Mouse (Mus musculus): Measurements from ENCODE around the gene Olfr223. TPM values are rescaled to one million over a fixed set of nuclear protein-coding genes. Genes with fewer than 3 reads are reported as not detected.
"Not testable (repeated sequence)": the region's sequence is repeated elsewhere in the genome, so short reads cannot be mapped to it uniquely, and the experiment has no call there.

Olfr223 gene
- not detected for total RNA-seq (2021)
- long read RNA-seq, experiment 1: 0 reads
- long read RNA-seq, experiment 2: 0 reads

DNA sequence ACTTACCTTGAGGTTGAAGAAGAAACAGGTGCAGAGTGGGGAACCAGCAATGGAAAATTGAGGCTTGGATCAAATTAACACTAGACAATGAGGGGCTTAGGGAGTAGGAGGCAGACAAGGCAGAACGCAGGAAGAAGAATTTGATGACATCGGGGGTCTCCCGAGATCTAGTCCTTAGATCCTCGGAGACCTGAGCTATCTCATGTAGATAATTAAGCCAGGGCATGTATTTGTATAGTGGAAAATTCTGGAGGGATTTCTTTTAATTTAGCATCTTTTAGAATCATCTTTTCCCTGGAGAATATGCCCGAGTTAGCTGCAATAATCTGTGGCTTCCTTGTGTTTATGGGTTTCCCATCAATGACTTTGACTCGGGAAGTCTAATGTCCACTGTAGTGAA, at the start of gene Olfr223:
Gene Olfr223 (minus strand): TSS at position 101 of the 400 bp plus-strand sequence.
- DNase-seq (ENCODE audit: low spot score): no peak

DNA sequence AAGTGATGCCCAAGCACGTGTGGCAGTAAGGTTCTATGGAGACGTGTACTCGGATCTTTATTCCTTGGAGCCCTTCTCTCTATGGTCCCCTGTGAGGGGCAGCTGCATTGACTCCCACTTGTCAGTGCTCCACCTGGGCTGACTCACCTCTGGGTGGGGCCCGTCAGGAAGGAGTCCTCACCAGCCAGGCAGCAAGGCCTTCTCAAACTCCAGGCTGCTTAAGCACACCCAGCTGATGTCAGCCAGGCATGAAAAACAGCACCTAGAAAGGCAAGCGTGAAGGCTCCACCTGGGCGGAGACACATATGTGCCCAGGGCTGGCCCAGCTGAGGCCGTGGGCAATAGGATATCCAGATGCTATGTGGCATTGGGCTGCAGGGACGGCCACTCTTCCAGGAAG, 49.3 kb upstream of the Olfr223 start:
- DNase-seq (ENCODE audit: low spot score): no peak

DNA sequence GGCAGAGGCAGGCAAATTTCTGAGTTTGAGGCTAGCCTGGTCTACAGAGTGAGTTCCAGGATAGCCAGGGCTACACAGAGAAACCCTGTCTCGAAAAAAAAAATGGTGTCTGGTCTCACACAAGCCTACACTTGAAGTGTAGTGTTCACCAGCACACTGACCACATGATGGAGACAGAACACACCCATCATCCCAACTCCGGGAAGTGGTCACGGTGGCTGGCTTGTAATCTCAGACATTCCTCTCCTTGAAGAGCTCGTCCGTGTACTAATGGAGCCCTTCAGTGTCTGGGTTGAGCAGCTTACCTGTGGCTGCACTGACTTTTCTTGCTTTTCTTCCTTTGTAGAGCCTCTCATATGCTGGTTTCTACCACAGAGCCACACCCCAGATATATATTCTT, 48.1 kb upstream of the Olfr223 start:
- DNase-seq (ENCODE audit: low spot score): no peak

DNA sequence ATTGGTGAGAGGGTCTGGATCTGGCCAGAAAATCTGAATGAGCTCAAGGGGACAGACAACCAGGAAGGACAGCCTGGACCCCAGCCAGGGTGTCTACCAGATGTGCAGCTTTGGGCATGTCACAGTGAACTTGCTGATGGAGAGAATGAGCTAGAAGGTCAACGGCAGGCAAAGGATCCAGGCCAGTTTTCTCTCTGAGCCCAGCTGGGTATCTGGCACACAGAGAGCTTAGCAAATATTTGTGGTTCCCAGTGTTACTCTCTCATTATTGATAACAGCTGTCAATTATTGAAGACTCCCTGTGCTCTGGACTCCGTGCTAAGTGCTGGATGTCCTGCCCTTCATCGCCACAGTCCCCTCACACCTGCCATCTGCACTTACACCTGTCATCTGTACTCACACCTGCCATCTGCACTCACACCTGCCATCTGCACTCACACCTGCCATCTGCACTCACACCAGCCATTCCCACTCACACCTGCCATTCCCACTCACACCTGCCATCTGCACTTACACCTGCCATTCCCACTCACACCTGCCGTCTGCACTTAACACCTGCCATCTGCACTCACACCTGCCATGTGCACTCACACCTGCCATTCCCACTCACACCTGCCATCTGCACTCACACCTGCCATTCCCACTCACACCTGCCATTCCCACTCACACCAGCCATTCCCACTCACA, 47.0 kb upstream of the Olfr223 start:
- no peak for DNase-seq (ENCODE audit: low spot score)

DNA sequence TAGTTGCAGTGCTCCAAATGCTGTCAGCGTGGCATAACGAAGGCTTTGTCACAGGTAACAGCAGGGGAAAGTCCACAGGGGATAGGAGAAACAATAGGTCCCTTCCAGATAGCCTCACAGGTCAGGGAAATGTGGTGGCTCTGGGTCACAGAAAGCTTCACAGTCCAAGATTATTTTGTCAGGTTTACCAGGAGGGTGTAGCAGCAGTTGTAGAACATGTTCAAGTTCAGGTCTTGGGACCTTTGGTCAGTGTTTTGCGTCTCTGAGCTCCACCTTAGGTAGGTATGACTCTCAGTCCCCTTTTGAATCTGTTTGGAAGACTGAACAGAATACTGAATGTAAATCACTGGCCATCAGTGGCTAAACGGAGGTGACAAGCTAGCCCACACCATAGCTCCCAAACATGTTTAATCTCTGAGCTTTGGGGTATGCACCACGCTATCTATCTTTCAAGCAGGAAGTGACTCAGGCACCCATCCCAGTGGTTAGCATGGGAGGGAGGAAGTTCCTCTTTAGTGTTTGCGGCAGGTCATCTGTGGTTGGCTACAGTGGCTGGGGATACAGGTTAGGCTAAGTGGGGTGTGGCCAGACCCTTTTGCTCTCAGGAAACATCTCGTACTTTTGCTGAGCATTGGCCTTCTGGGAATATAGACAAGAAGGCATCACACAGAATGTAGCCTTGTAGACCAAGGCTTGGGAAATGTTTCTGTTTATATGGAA, 43.8 kb upstream of the Olfr223 start:
- no peak for DNase-seq (ENCODE audit: low spot score)

DNA sequence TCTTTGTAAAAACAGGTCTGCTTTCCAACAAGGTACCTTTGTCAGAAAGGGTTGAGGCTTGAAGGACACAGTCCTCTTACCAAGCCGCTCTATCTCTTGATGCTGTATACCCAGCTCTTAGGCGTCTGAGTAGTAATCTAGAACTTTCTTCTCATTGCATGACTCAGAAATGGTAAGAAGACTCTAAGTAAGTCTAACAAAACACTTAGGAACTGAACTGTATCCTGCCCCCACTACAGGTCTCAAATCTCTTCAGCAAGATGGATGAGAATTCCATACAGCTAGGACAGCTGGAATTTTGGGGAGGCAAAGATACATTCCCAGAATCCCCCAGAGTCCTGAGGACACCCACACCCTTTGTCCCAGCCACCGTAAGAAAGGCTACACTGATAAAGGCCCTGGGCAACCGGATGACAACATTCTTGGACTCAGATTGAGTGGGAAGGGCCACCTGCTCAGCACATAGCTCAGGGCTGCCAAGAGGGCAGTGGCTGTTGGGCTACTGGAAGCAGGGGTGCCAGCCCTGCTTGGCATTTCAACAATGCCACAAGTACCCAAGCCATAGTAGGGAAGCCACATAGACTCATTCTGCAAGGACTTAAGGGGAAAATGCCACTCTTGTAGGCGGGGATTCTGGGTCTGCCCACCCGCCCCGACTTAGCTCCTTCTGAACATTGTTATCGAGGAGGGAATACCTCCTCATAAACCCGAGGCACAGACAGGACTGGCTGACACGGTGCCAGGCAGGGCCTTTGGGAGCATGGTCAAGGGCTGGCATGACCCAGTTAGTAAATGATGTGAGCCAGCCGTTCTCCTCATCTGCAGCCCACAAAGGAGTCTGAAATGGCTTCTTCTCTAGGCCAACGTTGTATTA, 43.0 kb upstream of the Olfr223 start:
- DNase-seq (ENCODE audit: low spot score): no peak

DNA sequence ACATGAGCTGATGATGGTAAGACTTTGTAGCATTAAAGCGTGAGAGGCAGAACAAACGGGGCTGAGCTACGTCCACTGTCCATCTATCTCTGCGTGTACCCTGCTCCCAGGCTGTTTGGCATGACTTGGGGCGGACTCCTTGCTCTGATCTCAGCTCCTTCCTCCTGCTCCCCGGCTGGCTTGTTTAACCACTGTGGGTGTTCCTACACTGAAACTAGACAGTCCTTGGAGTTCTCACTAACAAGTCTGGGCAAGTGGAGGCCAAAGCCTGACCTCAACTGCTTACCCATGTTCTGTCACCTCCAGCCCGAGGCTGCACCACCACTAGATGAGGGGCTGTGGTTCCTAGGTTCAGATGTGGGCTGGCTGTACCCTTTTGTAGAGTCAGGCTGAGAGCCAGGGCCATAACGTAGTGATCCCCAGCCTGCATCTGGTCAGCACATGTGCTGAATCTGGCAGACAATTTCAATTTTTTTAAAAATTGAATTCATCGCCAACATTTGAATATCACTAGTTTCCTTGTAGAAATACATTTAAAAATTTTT, 42.2 kb upstream of the Olfr223 start:
- DNase-seq (ENCODE audit: low spot score): peak; percentile 7

DNA sequence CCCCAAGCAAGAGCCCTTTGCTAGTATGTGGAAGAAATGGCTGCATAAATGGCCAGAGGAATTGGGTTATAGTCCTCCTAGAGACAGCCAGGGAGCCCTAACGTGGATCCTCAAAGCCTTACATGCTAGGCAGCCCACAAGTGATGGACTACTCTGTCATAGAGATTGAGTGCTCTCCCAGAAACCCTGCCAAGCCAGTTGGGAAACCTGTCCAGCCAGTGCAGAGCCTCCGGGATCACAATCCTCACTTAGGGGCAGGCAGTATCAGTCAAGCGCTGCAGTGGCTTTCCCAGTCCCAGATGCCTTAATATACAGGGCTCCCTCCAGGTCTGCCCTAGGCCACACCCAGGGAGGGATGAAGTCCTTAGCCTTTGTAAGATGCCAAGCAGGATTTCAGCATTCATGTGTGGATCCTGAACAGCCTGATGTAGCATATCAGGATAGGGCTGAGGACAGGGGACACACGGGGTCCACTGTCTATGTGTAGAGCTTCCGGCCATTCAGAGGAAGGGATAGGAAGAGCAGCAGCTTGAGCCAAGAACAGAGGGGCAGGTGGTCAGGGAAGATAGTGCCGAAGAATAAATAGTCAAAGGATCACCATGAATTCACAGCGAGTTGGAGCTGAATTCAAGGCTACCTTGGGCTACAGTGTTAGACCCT, 41.0 kb upstream of the Olfr223 start:
- DNase-seq (ENCODE audit: low spot score): no peak

DNA sequence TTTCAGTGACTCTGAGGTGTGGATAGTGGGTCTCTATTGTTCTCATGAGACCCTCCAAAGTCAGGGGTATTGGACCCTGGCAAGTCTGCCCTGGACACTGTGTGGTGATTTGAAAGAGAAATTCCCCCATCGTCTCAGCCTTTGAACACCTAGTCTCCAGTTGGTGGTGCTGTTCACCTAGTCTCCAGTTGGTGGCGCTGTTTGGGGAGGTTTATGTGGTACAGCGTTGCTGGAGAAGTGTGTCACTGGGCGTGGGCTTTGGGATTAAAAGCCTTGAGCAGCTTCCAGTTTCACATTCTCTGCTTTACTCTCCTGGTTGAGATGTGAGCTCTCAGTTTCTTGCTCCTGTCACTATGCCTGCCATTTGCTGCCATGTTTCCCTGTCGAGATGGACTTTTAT, 39.9 kb upstream of the Olfr223 start:
- DNase-seq (ENCODE audit: low spot score): peak; percentile 61

DNA sequence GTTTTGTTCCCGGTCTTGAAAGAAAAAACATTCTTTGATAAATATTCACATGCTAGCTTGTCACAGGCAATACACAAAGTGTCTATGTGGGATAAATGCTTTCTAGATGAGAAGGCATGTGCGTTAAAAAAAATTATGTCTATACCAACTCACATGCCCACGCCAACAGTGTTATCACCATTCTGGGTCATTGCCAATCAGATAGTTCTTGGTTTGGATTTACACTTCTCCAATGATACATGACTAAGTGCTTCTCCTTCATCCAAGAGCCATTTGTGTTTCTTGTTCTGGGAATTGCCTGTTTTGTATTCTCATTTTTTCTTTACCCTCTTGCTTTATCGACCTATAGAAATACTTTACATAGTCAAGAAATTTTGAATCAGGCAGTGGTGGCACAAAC, 38.9 kb upstream of the Olfr223 start:
- DNase-seq (ENCODE audit: low spot score): no peak

DNA sequence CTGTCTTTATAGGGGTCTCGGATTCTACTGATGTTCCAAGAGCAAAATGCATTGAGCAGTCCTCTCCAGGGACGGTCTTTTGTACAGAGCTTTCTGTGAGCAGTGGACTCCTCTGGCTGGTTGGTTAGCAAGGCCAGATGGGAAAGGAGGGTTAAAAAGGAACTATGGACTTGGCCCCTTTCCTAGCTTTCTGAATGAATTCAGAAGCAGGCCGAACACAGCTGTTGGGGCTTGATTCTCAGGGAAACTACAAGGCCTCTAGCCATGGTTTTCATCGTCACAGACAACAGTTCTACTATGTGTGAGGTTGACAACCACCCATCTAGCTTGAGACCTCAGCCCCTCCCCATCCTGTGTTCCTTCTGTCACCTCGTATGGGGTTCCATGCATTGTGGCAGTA, 36.8 kb upstream of the Olfr223 start:
- no peak for DNase-seq (ENCODE audit: low spot score)

DNA sequence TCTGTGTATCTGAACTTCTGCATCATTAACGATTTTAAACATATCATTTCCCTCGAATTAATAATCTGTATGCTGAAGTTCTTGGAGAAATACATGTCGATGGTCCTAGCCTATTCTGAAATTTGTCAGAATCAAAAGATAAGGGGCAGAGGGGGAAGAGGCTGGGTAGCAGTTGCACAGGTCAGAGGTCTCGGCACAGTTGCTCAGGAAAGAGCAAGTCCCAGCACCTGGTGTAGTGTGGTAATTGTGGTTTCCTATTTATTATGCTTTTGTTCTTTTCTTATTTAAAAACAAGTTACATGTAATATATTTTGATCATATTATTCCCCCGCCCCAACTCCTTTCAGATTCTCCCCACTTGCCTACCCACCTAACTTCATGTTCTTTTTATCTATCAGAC, 35.1 kb upstream of the Olfr223 start:
- no peak for DNase-seq (ENCODE audit: low spot score)

DNA sequence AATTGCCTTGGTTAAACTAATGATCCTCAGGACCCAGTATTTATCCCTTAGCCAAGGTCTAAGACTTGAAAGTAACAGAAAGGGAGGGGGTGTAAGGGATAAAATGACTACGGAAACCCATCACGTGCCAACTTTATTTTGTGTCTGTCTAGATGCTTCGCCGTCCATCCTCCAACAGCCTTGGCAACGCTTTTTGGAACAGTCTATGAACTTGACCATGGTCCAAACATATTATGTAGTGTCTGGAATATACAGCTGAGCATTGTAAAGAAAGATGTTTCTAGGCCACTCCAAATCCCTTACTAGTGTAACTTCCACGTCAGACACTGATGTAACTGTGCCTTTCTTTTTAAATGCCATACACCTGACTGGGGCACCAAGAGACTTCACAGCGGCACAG, 33.1 kb upstream of the Olfr223 start:
- no peak for DNase-seq (ENCODE audit: low spot score)

DNA sequence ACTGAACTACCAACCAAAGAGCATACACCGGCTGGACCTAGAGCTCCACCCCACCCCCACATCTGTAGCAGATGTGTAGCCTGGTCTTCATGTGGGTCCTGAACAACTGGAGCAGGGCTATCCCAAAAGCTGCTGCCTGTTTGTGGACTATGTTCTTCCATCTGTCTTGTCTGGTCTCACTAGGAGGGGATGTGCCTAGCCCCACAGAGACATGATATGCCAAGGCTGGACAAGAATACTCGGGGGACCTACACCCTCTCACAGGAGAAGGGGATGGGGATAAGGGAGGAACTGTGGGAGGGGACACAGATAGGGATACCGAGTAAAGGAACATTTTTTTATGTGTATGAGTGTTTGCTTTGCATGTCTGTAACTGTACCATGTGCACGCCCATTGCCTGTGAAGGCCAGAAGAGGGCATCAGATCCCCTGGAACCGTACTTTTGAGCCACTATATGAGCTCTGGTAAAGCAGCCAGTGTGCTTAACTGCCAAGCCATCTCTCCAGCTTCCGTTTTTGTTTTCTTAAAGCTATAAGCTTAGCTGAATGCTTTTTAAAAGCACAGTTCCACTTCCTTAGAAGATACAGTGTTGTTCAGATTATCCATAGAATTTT, 31.0 kb upstream of the Olfr223 start:
- peak; percentile 48 for DNase-seq (ENCODE audit: low spot score)

DNA sequence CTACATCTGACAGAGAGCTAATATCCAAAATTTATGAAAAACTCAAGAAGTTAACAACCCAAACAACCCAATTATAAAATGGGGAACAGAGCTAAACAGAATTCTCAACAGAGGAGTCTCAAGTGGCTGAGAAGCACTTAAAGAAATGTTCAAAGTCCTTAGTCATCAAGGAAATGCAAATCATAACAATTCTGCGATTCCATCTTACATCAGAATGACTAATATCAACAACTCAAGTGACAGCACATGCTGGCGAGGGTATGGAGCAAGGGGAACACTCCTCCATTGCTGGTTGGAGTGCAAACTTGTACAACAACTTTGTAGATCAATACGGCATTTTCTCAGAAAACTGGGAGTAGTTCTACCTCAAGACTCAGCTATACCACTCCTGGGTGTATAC, 29.1 kb upstream of the Olfr223 start:
- no peak for DNase-seq (ENCODE audit: low spot score)

DNA sequence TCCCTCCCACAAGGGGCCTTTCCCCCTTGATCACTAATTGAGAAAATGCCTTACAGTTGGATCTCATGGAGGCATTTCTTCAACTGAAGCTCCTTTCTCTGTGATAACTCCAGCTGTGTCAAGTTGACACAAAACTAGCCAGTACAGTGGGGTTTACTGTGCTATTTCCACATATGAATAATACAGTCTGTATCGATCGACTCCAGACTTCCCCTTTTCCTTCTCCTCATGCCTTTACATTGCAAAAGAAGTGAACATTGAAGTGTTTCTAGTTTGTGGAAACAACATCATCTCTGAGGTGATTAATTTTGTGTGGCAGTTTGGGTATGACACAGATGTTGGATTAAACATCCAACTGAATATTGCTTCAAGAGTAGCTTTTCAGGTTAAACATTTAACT, 23.9 kb upstream of the Olfr223 start:
- DNase-seq (ENCODE audit: low spot score): not testable (repeated sequence)

DNA sequence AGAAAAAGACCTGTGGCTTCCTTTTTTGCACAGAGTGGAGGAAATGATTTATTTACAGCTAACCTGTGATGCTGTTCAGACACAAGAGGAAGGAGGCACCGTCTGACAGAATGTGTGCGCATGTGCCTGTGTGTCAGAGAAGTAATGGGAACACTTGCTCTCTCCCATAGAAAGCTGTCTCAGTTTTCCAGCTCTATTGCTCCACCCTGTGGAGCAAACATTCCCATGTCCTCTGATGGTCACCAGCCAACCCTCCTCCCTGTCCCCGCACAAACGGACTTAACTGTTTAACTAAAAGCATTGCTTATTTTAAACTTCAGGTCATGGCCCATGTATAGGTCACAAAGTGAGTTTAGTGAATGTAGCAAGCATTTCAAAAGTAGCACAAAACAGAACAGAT, 21.0 kb upstream of the Olfr223 start:
- DNase-seq (ENCODE audit: low spot score): peak; percentile 30

DNA sequence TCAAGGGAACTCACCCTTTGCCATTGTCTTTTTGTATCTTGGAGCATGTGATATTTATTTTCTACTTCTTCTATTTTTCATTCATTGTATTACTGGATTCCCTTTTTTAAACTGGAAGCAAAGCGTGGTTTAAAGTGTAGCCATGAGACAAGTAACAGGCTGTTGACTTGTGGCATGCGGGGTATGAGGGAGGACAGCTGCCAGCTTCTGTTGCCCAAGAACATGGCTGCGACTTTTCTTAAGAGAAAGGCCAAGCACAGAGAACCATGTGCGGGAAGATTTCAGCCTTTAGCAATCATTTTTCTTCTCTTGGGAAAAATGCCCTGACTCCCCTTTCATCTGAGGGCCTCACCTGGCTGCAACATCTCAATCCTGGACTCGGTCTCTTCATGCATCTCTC, 18.6 kb upstream of the Olfr223 start:
- no peak for DNase-seq (ENCODE audit: low spot score)

DNA sequence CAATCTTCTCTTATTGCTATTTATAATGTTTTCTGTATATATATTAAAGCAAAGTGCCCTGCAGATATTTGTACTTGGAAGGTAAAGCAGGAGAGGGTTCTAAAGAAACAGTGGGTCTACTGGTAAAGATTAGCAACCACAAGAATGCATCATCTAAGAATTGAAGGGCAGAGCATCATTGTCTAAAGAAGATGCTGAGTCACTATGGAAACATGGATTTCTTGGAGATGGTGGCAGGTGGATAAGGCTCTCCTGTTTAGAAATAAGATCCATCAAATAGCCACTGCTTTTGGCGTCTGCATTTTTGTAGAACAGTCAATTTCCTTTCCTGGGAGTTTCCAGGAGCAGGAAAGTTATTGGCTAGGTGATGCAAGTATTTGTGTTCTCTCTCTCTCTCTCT, 9.2 kb upstream of the Olfr223 start:
- no peak for DNase-seq (ENCODE audit: low spot score)

DNA sequence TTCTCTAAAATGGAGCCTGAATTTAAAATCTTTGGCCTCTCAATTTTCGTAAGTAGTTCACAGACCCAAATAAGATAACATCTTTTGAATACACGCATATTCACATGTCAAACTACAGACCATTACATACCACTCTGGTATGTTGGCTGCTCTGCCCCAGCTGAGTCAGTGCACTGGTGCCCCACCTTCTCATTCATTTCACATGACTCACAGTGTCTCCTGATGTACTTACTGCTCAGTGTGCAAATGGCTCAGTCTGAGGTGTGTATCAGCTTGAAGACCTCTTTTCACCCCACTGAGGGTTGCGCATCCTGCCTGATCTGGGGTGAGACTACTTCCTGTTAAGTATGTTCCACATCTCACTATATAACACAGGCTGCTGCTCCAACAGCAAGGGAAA, 7.8 kb upstream of the Olfr223 start:
- DNase-seq (ENCODE audit: low spot score): peak; percentile 7

DNA sequence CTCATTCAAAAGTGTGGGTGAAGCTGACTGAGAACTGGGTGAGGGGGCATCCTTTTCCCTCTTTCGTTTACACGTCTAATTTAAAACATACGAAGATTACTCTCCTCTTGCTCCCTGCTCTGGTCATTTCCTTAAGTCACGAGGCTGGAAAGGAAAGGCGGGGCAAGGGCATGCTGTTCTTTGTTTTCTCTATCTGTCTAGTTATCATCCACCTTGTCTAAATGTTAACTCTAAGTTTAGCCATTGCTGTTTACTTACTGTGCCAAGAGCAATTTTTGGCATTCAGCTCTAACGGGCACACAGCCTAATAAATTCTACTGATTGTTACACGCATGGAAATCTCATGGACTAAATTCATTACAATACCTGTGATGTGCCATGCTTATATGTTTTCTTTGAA, 6.1 kb upstream of the Olfr223 start:
- DNase-seq (ENCODE audit: low spot score): no peak

All from gastrocnemius, adult 18-20 months (tissue).